Mouse (Mus musculus): ENCODE results near the gene Dvl3. TPM values are rescaled to one million over a fixed set of nuclear protein-coding genes. Genes with fewer than 3 reads are reported as not detected.

The Dvl3 gene
- total RNA-seq, 4 experiments from 2014 or later, result 50.6 to 55.9 (median 54.9) TPM

DNA sequence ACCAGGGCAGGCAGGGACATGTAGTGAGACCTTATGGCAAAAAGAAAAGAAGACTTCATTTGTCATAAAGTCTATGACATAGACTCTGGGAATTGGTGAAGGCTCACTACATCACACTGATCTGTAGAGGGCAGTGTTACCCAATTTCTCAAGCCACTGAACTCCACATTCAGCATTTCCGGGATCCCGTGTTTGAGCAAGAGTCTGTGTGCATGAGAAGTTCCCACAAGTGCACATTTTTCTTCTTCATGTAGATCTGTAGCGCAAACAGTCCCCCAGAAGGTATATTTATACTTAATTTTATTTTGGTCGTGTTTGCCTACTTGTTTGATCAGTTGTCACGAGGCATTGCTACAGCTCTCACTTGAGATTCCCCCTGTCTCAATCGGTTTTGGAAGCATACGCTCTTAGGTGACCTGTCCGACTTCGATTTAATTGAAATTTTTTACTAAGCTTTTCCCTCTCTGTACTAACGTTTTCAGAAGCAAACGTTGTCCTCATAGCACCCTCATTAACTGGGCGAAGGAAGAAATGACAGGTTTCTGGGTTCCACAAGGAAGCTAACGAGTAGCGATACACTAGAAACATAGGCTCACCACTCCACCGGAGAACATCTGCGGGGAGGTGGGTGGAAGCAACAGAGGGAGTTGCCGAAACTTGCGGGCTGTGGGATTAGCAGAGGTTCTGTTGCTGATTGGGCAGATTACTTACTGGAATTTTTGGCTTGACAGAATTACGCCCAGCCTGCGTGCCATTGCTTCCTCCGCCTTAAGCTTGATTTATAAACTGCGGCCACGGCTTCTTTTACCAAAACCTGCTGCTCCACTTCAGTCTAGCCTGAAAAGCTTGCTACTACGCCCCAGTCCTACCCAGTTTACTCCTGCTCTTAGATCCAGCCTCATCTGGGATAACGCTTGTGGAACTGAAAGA, 19.8 kb upstream of the Dvl3 start:
- no peak for DNase-seq (ENCODE audit: low spot score in 2 of 2)

DNA sequence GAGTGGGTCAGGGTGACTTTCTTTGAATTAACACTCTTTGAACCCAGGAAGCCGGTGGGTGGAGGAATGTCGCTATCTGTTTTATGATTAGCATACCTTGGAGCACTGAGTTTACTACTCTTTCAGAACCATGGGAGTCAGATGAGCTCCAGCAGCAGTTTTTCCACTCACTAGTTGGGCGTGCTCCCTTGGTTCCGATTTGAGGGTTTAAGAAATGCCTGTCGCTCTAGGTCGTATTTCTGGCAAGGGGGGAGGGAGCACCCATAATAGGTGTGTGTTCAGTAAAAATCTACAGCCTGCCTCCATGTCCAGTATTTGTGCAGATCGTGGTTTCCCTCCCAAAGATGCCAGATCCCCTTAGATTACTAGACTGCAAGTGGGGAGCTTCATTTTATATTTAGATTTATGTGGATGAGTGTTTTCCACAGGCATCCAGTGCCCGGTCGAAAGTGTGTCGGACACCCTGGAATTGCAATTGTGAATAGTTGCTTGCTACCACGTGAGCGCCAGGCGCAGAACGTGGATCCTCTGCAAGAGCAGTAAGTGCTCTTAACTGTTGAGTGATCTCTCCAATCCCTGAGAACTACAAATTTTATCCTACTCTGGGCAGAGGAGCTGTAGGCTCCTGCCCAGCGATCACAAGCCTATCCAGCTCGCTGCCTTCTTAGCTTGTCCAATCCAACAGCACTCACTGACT, 18.7 kb upstream of the Dvl3 start:
- DNase-seq (ENCODE audit: low spot score in 2 of 2), result no peak

DNA sequence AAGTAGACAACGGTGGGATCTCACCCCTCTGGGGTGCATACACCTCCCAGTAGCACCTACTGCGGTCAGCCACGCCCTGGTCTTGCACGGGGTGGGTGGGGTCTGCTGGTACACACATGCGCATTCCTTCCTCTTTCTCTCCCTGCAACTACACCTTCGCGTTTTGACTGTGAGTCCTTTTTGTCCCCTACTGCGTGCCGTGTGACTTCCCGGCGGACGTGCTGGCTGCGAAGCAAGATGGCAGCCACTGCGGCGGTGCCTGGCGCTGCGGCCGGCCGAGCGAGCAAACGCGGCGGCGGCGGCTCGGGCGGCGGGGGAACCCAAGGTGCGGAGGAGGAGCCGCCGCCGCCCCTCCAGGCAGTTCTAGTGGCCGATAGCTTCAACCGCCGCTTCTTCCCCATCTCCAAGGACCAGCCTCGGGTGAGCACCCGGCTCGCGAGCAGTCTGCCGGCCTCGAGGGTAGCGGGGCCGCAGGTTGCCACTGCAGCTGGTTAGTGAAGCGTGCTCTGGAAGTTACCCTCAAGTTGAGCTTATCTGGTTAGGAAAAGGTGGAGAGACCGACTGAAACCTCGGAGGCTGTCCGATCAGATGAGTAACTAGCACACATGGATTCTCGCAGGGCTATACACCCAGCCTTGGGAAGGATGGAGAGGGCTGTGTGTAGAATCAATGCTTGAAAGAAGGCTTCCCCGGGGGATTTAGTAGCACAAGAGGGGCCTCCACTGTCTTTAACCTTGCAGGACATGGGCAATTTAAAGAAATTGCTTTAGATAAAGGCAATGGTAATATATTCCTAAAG, 17.9 kb upstream of the Dvl3 start, which contains the start of gene Eif2b5:
TSS of gene Eif2b5 (plus strand) at position 141 of the 799 bp plus-strand sequence.
- DNase-seq (ENCODE audit: low spot score in 2 of 2), result peak; percentile 92 to 94

DNA sequence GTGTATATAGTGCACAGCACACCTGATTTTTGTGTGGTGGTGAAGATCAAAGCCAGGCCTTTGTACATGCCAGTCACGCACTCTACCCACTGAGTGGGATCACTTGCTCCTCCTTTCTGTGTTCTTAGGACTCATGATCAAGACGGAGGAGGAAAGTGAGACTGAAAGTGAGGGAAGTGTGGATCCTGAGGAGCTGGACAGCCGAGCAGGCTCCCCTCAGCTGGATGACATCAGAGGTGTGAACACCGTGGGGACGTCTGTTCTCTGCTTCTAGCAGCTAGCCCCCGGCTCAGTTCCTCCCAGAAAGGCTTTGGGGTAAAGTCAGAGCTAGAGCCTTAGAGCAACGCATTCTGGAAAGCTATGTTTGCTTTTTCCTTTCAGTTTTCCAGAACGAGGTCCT, 10.8 kb upstream of the Dvl3 start:
- peak in 1 of 2 experiments; percentile 57 for DNase-seq (ENCODE audit: low spot score in 2 of 2)

DNA sequence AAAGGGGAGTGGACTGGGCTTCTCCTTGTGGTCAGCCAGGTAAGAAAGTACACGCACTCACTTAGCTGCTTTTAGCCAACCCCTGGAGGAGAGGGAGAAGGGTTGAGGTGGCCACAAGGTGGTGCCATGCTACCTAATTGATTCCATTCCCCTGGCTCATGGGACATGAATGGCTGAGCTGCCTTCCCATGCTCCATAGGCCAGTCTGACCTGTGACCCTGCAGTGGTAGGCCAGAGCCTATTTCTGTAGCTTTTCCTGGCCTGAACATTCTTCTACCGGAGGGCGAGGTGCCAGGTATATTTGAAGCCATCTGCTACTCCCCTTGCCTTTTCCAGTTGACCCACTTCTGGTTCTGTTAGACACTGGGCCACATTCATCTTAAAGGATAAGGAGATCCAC, 7.4 kb upstream of the Dvl3 start:
- DNase-seq (ENCODE audit: low spot score in 2 of 2), result no peak

DNA sequence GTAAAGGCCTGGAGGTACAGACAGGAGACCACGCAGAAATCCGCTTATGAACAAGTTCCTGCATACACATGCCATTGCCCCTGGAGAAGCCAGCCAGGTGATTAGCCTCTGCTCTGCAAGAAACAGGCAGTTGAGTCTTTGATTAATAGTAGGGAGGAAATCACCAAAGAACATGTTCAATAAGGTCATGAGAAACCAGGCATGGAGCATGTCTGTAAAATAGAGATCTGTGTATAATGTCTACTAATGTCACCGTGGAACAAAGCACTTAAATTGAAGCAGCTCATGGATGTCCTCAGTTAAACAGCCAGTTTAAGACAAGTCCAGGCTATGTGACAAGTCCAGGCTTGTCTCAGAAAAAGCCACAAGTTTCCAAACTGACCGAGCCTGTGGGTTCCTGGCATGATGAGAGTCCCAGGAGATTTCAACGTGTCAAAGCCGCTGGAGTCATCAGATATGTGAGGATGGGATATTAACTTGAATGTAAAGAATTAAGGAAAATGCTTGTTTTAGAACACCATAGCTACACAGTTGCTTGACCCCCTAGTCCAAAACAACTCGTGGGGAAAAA, 5.4 kb upstream of the Dvl3 start:
- DNase-seq (ENCODE audit: low spot score in 2 of 2), result no peak

DNA sequence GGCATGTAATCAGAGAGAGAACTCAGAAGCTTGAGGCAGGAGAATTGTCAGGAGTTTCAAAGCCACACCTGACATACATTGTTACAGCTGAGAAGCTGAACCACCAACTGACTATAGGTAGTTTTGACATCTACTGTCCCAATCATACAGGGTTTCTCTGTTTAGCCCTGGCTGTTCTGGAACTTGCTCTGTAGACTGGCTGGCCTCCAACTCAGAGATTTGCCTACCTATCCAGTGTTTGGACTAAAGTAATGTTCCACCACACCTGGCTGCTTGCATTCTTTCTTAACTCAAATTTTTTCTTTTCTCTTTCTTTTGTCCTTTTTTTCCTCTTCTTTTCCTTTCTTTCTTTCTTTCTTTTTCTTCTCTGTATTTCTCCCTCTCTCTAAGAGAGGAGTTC, 750 bp upstream of the Dvl3 start:
- no peak for DNase-seq (ENCODE audit: low spot score in 2 of 2)

DNA sequence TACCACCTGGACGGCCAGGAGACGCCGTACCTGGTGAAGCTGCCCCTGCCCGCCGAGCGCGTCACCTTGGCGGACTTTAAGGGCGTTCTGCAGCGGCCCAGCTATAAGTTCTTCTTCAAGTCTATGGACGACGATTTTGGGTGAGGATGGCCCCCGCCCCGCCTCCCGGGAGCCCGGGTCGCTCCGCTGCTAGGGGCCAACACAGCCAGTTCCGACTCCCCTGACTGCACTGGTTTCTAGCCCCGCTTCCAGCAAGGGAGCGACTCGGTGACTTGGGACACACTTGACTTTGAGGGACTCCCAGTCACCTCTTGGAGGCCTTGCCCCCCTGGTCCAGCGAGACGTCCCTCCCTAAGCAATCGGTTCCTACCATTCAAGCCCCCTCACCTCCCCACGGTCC, 434 bp downstream of the Dvl3 start:
- DNase-seq (ENCODE audit: low spot score in 2 of 2), result no peak

DNA sequence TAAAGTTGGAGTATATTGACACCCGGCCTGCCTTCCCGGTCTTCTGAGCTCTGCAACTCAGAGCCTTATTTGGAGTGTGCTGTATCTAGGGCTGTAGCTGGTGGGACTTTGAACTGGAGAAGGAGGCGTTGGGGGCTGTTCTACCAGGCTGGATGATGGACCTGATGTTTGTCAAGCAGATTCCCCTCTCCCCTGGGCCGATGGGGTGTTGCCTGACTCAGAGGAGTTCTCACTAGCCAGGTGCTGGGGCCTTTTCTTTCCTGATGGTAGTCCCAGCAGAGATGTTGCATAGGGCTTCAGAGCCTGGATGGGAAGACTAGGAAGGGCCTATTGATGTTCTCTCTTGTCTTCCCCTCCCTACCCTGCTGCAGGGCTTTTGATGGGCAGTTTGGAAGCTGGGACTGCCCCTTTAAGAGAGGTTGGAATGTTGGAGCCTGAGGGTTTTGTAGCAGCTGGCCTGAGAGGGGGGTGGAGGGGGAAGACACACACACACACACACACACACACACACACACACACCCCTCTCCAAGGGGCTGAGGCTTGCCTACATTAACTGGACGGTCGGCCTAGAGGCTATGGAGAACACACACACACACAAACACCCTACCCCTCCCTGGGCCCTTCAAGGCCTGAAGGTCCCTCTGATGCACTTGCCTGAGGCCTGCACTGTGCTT, 1.1 kb downstream of the Dvl3 start:
- DNase-seq (ENCODE audit: low spot score in 2 of 2), result no peak

DNA sequence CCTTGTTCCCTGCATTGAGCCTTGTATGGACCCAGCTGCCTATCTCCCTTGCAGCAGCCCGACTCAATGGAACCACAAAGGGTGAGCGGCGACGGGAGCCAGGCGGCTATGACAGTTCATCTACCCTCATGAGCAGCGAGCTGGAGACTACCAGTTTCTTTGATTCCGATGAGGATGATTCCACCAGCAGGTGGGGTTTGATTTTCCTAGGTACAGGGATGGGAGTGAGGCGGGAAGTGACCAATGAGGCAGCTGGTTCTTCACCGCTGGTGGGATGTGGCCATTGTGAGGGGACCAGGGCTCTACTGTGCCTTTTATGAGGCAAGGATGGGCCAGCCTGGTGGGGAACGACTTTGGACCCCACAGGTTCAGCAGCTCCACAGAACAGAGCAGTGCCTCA, 7.1 kb downstream of the Dvl3 start:
- no peak for DNase-seq (ENCODE audit: low spot score in 2 of 2)

DNA sequence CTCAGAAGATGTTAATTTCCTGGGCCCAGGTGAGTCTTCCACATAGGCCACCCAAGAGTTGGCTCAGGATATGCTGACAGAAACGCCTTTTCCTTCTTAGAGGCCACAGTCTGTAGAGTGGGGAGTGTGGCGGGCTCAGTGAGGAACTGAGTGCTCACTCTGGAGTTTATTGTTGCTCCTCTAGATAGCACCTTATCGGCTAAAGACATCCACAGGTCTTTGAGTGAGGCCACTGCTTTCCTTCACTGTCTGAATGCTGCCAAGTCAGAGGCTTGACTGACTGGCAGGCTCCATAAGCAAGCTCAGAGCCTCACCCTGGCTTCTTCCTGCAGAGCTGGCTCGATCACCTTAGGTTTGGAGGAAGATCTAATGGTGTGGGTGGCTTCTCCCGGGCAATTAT, 12.0 kb downstream of the Dvl3 start:
- no peak for DNase-seq (ENCODE audit: low spot score in 2 of 2)

DNA sequence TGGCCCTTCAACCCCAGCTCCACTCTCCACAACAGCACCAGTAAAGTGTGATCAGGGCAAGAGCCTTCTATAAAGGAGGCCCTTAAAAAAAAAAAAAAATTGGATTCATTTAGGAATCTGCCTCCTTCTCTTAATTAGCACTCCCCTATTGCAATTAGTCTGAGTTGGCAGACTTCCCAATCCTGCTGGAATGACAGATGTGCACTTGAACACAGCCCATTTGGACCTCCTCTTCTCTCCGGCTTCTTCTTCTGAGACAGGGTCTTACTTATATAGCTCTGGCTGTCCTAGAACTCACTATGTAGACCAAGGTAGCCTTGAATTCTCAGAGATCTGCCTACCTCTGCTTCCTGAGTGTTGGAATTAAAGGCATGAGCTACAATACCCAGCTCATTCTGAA, 12.6 kb downstream of the Dvl3 start:
- no peak for DNase-seq (ENCODE audit: low spot score in 2 of 2)

DNA sequence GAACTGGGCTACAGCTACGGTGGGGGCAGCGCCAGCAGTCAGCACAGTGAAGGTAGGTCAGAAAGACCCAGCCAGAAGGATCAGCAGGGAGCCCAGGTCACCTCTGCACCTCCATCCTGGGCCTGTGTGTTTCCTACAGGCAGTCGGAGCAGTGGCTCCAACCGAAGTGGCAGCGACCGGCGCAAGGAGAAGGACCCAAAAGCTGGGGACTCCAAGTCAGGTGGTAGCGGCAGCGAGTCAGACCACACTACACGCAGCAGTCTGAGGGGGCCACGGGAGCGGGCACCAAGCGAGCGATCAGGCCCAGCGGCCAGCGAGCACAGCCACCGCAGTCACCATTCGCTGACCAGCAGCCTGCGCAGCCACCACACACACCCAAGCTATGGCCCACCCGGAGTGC, 14.2 kb downstream of the Dvl3 start:
- no peak for DNase-seq (ENCODE audit: low spot score in 2 of 2)

DNA sequence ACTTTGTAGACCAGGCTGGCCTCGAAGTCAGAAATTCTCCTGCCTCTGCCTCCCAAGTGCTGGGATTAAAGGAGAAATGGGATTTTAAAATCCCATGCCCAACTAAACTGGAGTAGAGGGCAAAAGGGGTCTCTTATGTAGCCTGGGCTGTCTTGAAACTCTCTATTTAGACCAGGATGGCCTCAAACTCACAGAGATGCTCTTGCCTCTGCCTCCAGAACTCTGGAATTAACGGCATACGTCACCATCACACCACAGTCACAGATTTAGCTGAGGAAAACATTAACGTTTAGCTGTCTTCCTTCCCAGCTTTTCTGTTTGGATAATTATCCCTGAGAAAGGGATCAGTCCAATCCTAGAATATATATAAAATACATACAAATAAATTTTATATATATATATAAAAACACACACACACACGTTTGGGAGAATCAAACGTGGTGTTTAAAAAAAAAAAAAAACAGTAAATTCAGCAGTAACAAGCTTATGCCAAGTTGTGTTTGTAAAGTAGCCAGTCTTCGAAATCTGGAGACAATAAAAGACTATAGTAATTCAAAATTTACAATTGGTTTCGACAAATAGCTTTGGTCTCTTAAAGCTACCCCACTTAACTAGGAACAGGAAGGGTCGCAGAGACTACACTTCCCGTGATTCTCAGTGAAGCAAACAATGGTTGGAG, 18.0 kb downstream of the Dvl3 start:
- no peak for DNase-seq (ENCODE audit: low spot score in 2 of 2)

DNA sequence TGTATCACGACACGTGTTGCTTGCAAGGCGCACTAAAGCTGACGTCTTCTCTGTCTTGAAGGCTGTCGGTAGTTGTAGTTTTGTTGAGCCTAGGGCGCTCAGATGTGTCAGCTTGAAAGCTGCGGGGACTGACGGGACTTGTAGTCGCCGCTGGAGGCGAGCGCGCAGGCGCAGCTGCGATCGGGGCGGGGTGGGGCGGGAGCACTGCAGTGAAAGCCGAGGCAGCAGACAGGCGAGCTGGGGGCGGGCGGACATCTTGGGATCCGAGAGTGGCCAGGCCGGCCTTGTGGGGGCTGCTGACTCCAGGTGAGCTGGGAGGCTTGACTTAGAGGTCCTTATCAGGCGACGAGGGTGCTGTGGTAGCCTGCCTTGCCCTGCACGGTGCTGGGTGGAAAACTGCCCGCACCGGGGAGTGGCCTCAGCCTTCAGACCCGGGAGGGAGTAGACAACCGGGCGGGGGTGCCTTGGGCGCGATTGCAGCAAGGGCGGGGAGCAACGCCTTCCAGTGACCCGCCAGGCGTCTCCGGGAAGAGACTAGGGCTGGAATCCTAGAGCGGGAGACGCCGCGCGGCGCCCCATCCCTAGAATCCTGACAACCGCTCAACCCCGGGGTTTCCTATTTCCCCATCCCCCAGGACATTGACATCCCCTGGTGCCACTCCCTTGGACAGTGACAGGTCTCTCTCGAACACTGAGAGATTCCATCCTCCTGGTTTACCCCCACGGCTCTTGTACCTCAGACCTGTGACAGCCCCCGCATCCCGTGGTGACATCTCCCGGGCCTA, 18.7 kb downstream of the Dvl3 start, which contains the start of gene Ap2m1:
TSS of gene Ap2m1 (plus strand) at position 183 of the 785 bp plus-strand sequence.
- DNase-seq (ENCODE audit: low spot score in 2 of 2), result peak; percentile 75 to 98

DNA sequence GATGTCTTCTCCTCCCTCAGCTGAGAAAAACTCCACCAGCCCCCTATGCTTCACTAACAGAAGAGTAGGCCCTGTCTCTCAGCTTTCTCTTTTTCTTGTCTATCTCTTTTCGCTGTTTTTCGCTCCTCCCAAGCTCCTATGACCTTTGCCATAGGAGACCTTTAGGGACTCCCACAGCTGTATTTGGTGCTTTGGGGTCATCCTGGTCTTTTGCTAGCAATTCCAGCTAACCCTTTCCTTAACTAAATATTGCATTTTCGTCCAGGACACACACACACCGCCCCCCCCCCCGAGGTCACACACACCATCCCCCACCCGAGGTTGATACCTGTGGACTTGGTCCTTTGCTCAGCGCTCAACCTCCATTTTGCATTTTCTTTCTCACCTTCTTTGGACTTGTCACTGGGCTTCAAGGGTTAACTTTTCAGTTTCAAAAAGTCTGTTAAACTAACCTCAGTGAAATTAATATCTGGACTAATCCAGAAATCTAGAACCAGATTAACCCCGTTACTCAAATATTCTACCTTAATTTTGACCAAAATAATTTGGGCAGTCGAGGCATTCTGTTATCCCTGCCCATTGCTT, 19.4 kb downstream of the Dvl3 start:
- DNase-seq (ENCODE audit: low spot score in 2 of 2), result no peak

DNA sequence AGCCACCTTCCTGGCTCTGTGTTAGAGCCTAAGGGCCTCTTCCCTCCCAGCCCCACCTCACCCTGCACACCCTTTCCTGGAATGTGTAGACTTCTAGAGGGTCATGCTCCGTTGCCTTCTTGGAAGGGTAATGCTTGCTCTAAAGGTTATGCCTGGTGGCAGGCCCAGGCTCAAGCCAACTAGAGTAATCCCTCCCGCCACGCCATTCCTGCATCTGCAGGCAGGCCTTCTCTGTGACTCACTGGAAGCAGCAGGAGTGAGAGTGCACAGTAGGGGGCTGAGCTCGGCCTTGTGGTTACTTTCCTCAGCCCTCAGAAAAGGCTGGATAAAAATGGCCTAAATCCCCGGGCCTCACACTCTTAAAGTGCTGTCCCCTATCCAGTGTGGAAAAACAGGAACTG, 20.3 kb downstream of the Dvl3 start:
- no peak for DNase-seq (ENCODE audit: low spot score in 2 of 2)

DNA sequence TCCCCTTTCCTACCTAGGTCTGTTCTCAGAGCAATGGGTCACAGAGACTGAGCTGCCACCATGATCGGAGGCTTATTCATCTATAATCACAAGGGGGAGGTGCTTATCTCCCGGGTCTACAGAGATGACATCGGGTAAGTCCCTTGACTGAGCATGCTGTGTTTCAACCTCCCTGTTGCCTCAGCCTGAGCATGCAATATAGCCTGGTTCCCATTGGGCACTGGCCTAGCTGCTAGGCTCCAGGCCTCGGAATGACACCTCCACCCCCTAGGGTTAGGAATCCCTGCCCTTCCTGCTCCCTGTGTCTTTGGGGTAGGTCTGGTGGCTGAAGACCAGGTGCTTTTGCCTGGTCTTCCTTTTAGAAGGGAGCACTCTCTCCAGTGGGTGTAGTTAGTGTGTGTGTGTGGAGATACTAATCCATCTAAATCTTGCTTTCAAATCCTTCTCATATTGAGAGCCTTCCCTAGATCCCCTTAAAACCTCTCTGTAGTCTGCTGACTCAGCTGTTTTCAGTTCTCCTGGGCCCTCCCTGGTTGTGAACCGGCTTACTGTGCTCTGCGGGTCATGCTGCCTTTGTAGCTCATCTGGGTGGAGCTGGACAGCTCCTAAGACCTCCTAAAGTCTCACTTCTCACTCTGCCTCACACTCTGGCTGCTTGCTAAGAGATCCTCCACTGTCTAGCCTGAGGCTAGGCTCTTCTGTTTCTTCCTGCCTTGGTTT, 21.0 kb downstream of the Dvl3 start:
- DNase-seq (ENCODE audit: low spot score in 2 of 2), result no peak
